Mouse (Mus musculus): ENCODE data around the gene Ubxn11.
A peak's percentile ranks its signal among the peaks of the same experiment; 100 is the strongest.

Ubxn11 gene

GRCm38 (mm10) chr4:134118126-134118800 is 15.9 kb downstream of the Ubxn11 start:
- no peak for DNase-seq (ENCODE audit: low spot score)

GRCm38 (mm10) chr4:134119042-134119441 is 16.7 kb downstream of the Ubxn11 start:
- DNase-seq (ENCODE audit: low spot score): no peak

GRCm38 (mm10) chr4:134119644-134120043 is 17.3 kb downstream of the Ubxn11 start:
- peak; percentile 56 for DNase-seq (ENCODE audit: low spot score)

- DNase-seq (ENCODE audit: low spot score): peak; percentile 36
These were observed 17.9 kb downstream of the Ubxn11 start for GRCm38 (mm10) chr4:134120192-134120805.

- peak; percentile 39 for DNase-seq (ENCODE audit: low spot score)
These were observed 18.5 kb downstream of the Ubxn11 start for GRCm38 (mm10) chr4:134120916-134121315.

DNA sequence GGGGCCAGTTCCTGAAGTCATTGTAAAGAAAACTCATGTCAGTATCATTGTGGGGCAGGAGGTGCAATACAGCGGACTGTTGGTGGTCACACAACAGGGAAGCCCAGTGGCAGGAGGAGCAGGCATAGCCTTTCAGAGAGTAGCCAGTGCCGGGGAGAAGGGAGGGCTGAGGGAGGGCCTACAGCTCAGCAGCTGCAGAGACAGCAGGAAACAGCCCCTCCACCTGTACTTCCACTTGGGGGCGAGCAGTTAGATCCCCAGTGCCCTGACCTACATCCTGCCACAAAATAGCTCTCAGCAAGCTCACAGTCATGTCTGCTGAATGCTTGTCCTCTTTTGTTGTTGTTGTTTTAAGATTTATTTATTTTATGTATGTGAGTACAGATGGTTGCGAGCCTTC is 19.2 kb downstream of the Ubxn11 start:
- DNase-seq (ENCODE audit: low spot score): peak; percentile 34

DNA sequence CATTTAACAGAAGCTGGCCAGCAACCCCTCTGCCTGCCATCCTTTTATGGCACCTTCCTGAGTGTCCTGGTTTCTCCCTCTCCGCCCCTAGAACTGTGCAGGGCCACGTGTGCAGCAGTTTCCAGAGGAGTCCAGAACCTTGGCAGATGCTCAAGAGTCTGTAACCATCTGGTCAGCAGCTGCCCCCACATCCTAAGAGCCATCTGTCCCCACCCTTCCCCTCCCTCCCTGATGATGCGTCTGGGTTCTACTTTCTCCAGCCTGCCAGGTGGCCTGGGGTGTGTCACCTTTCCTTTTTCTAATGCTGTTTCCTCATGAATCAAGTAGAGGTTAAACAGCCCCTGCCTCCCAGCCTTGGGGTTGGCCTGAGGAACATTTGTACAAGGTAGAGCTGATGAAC is 19.9 kb downstream of the Ubxn11 start:
- peak; percentile 37 for DNase-seq (ENCODE audit: low spot score)

- DNase-seq (ENCODE audit: low spot score): no peak
These were observed 20.8 kb downstream of the Ubxn11 start for GRCm38 (mm10) chr4:134123147-134123546.

- DNase-seq (ENCODE audit: low spot score): peak; percentile 51
These were observed 21.5 kb downstream of the Ubxn11 start for GRCm38 (mm10) chr4:134123680-134124551.

- DNase-seq (ENCODE audit: low spot score): peak; percentile 41
These were observed 23.2 kb downstream of the Ubxn11 start for GRCm38 (mm10) chr4:134125383-134126060.

GRCm38 (mm10) chr4:134126300-134127120 is 24.1 kb downstream of the Ubxn11 start:
- no peak for DNase-seq (ENCODE audit: low spot score)

DNA sequence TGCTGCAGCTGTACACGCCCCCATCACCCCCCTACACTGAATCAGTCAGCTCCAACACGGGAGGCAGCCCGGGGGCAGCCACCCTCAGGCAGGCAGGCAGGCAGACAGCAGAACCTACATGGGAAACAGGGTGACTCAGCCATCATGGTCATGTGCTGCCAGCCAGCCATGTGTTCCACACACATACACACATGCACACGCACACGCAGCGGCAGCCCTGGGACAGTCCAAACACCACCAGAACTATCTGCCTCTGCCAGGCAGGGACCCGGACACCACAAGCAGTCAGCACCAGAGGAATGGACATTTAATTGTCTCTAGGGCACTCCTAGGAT is 24.7 kb downstream of the Ubxn11 start:
- DNase-seq (ENCODE audit: low spot score): no peak

GRCm38 (mm10) chr4:134127793-134128192 is 25.4 kb downstream of the Ubxn11 start:
- DNase-seq (ENCODE audit: low spot score): no peak

DNA sequence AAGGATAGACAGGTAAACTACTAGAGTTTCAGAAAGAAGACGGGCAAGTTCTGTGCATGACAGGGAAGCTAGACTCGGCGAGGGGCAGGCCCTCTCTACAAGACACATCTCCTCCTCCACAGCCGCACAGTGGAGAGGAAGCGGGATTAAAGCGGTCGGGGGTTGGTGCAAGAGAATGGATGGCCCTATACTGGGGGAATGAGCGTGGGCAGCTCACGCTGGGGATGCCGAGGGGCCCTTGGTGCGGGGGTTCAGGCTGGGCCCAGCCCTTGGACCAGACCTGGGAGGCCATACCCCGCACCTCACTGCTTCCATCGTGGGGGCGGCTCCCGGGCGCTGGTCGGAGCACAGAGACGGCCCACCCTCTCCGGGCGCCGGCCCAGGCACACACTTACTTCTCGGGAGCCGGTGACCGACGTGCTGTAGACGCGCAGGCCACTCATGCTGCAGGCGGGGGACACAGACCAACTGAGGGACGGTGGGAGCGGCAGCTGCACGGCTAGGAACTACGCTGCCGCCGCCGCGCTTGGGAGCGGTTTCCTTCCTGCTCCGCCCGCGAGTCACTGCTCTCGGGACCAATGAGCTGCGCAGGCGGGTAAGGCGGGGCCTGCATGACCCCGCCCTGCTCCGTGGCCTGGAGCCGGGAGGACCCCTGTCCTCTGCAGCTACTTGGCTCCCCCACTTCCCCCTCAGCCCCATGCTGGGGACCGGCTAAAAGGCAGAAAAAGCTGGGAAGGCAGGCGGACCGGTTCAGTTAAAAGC is 26.0 kb downstream of the Ubxn11 start, which contains the start of gene Sh3bgrl3:
Sh3bgrl3 (minus strand) TSS at position 569 of the 762 bp plus-strand sequence.
- DNase-seq (ENCODE audit: low spot score): peak; percentile 89

DNA sequence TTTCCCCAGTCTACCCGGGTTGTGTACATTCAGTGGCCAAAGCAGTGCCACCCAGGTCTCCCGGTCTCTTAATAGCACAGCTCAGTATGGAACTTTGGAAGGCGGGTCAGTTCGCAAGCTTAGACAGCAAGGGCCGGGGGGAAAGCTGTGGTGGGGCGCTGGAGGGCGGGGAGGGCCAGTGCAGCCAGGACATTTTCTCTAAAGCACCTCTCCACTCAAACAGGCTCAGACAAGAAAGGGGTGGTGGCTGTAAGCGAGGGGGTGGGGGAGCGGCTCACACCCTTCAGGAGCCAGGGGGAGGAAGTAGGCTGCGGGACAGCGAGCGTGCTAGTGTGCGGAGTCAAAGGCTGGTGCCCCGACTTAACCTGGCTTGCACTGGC is 26.6 kb downstream of the Ubxn11 start:
- DNase-seq (ENCODE audit: low spot score): no peak

DNA sequence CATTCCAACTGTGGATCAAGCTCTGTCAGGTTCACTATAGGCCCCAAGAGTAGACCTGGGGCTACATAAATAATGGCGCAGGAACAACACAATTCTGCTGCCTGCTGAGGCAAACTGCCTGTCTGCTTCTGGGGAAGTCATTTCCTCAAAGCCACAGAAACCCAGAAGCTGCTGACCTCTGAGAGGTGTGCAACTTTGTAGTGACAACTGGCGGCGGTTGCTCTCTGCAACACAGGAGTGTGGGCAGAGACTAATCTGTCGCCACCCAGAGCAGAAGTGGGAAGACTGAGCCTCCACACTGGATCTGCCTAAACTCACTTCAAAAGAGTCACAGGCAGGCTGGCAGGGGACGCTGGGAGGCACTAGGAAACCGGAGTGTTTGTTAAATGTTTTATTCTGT is 27.1 kb downstream of the Ubxn11 start:
- no peak for DNase-seq (ENCODE audit: low spot score)

- DNase-seq (ENCODE audit: low spot score): no peak
These were observed 29.7 kb downstream of the Ubxn11 start for GRCm38 (mm10) chr4:134132117-134132516.

- no peak for DNase-seq (ENCODE audit: low spot score)
These were observed 30.2 kb downstream of the Ubxn11 start for GRCm38 (mm10) chr4:134132519-134133095.

GRCm38 (mm10) chr4:134136280-134136926 is 34.0 kb downstream of the Ubxn11 start:
- no peak for DNase-seq (ENCODE audit: low spot score)

- no peak for DNase-seq (ENCODE audit: low spot score)
These were observed 36.5 kb downstream of the Ubxn11 start for GRCm38 (mm10) chr4:134138857-134139256.

All from testis, postnatal 10 days (tissue).